Mouse (Mus musculus): ENCODE measurements at regions not wholly inside any gene's neighbourhood (a gene's known extent, or its start where the extent isn't known, plus 50 kb on each side); places are given as distances from the start of the nearest gene placed in this dataset.

GRCm38 (mm10) chrX:4688291-4688690, 112.0 kb upstream of the Btbd35f4 start:
- peak in 1 of 2 experiments; percentile 11 for DNase-seq (ENCODE audit: low spot score in 2 of 2)
